Mouse (Mus musculus) MEL (cell line): ENCODE measurements around the gene Rpl3. TPM values are rescaled to one million over a fixed set of nuclear protein-coding genes. Genes with fewer than 3 reads are reported as not detected.
A peak's percentile ranks its signal among the peaks of the same experiment; 100 is the strongest.

Experiments used
- DNase-seq: peaks from one replicate; pipeline ENCODE4 v3.0.0; 2011; ENCODE audit warnings: low read depth, low spot score
- H3K27ac ChIP-seq: 2 replicates; pipeline ENCODE4 v1.5.1; 2012; ENCODE audit warnings: low read depth, mild to moderate bottlenecking, control low read depth, low read length, moderate library complexity; ENCODE audit not compliant: control insufficient read depth
- H3K27me3 ChIP-seq, 2 experiments: fragments of 150-350 bp in 1 of 2; sonication (generic) in 1 of 2; 2 replicates each; pipeline ENCODE4 v1.6.1; 2012; ENCODE audit warnings: low read length in 2 of 2, mild to moderate bottlenecking in 2 of 2, improper control_type of control experiment in 1 of 2, moderate library complexity in 1 of 2; ENCODE audit not compliant: insufficient read depth in 2 of 2, control insufficient read depth in 1 of 2
- H3K36me3 ChIP-seq, 2 experiments: 2 replicates each; pipeline ENCODE4 v1.6.1; 2012 to 2014; ENCODE audit warnings: low read length in 2 of 2, improper control_type of control experiment in 1 of 2, inconsistent platforms in 1 of 2, mild to moderate bottlenecking in 1 of 2; ENCODE audit not compliant: insufficient read depth in 2 of 2, control insufficient read depth in 1 of 2
- H3K4me1 ChIP-seq, 2 experiments: fragments of 150-350 bp in 1 of 2; sonication (generic) in 1 of 2; 2 replicates each; pipeline ENCODE4 v1.6.1; 2012; ENCODE audit warnings: low read length in 2 of 2, improper control_type of control experiment in 1 of 2, mild to moderate bottlenecking in 1 of 2; ENCODE audit not compliant: insufficient read depth in 2 of 2, control insufficient read depth in 1 of 2
- H3K4me3 ChIP-seq, 2 experiments: fragments of 150-350 bp in 1 of 2; sonication (generic) in 1 of 2; 2 replicates each; pipeline ENCODE4 v1.5.1; 2012; ENCODE audit warnings: low read depth in 2 of 2, low read length in 2 of 2, mild to moderate bottlenecking in 2 of 2, moderate library complexity in 2 of 2, control low read depth in 1 of 2, improper control_type of control experiment in 1 of 2; ENCODE audit not compliant: control insufficient read depth in 1 of 2, insufficient read depth in 1 of 2
- H3K79me2 ChIP-seq: 2 replicates; pipeline ENCODE4 v1.6.1; 2012; ENCODE audit warnings: mild to moderate bottlenecking, low read length, moderate library complexity; ENCODE audit not compliant: control insufficient read depth, poor library complexity, insufficient read depth
- H3K9ac ChIP-seq: 2 replicates; pipeline ENCODE4 v1.6.1; 2012; ENCODE audit warnings: low read depth, mild to moderate bottlenecking, control low read depth, low read length, moderate library complexity; ENCODE audit not compliant: control insufficient read depth, poor library complexity, severe bottlenecking
- H3K9me3 ChIP-seq: fragments of 150-350 bp; sonication (generic); replicated peaks from 2 replicates; pipeline ENCODE4 v1.6.1; 2012; ENCODE audit warnings: mild to moderate bottlenecking, low read length, improper control_type of control experiment, moderate library complexity; ENCODE audit not compliant: insufficient read depth
- CHD1 ChIP-seq: IDR thresholded peaks from 2 replicates; pipeline ENCODE4 v1.6.1; 2012; ENCODE audit warnings: low read depth, mild to moderate bottlenecking, inconsistent platforms, low read length, improper control_type of control experiment
- CHD2 ChIP-seq: IDR thresholded peaks from 2 replicates; pipeline ENCODE4 v1.6.1; 2011; ENCODE audit warnings: low read length, improper control_type of control experiment
- ELF1 ChIP-seq: IDR thresholded peaks from 2 replicates; pipeline ENCODE4 v1.6.1; 2014; ENCODE audit warnings: low read depth, mild to moderate bottlenecking, inconsistent platforms, low read length, improper control_type of control experiment, moderate library complexity
- EP300 ChIP-seq, 2 experiments: IDR thresholded peaks; 2 replicates each; pipeline ENCODE4 v1.6.1; 2011; ENCODE audit warnings: improper control_type of control experiment in 2 of 2, low read length in 2 of 2, low read depth in 1 of 2, mild to moderate bottlenecking in 1 of 2
- GABPA ChIP-seq: IDR thresholded peaks from 2 replicates; pipeline ENCODE4 v1.6.1; 2012; ENCODE audit warnings: low read depth, mild to moderate bottlenecking, inconsistent platforms, low read length, improper control_type of control experiment, moderate library complexity
- HCFC1 ChIP-seq: IDR thresholded peaks from 2 replicates; pipeline ENCODE4 v1.6.1; 2012; ENCODE audit warnings: low read depth, mild to moderate bottlenecking, inconsistent platforms, low read length, improper control_type of control experiment, moderate library complexity
- KAT2A ChIP-seq: conservative IDR thresholded peaks from 2 replicates; pipeline ENCODE4 v1.6.1; 2012; ENCODE audit warnings: low read depth, low read length, improper control_type of control experiment, inconsistent platforms
- MAFK ChIP-seq: IDR thresholded peaks from 2 replicates; pipeline ENCODE4 v1.6.1; 2011; ENCODE audit warnings: low read depth, mild to moderate bottlenecking, low read length, improper control_type of control experiment, borderline replicate concordance
- MAX ChIP-seq: IDR thresholded peaks from 2 replicates; pipeline ENCODE4 v1.6.1; 2011; ENCODE audit warnings: low read length, improper control_type of control experiment
- MEF2A ChIP-seq: IDR thresholded peaks from 2 replicates; pipeline ENCODE4 v1.6.1; 2014; ENCODE audit warnings: low read depth, mild to moderate bottlenecking, inconsistent platforms, low read length, improper control_type of control experiment; ENCODE audit not compliant: poor library complexity, insufficient replicate concordance, severe bottlenecking; ENCODE audit errors: extremely low read depth
- MXI1 ChIP-seq: IDR thresholded peaks from 2 replicates; pipeline ENCODE4 v1.6.1; 2011; ENCODE audit warnings: mild to moderate bottlenecking, low read depth, low read length, improper control_type of control experiment
- MYB ChIP-seq: IDR thresholded peaks from 2 replicates; pipeline ENCODE4 v1.6.1; 2011; ENCODE audit warnings: mild to moderate bottlenecking, low read depth, low read length, improper control_type of control experiment
- NRF1 ChIP-seq: IDR thresholded peaks from 2 replicates; pipeline ENCODE4 v1.6.1; 2014; ENCODE audit warnings: low read depth, mild to moderate bottlenecking, inconsistent platforms, low read length, improper control_type of control experiment, moderate library complexity; ENCODE audit not compliant: poor library complexity, insufficient read depth, severe bottlenecking
- POLR2A ChIP-seq, 2 experiments: IDR thresholded peaks; 2 replicates each; pipeline ENCODE4 v1.6.1; 2011 to 2012; ENCODE audit warnings: low read length in 2 of 2, mild to moderate bottlenecking in 2 of 2, control low read depth in 1 of 2, improper control_type of control experiment in 1 of 2, low read depth in 1 of 2, moderate library complexity in 1 of 2; ENCODE audit not compliant: control insufficient read depth in 1 of 2, insufficient read depth in 1 of 2, poor library complexity in 1 of 2
- POLR2AphosphoS5 ChIP-seq: IDR thresholded peaks from 2 replicates; pipeline ENCODE4 v1.6.1; 2012; ENCODE audit warnings: low read depth, borderline replicate concordance, mild to moderate bottlenecking, inconsistent platforms, low read length, moderate library complexity, mixed read lengths
- RAD21 ChIP-seq: IDR thresholded peaks from 2 replicates; pipeline ENCODE4 v1.6.1; 2011; ENCODE audit warnings: mild to moderate bottlenecking, low read depth, low read length, improper control_type of control experiment
- RCOR1 ChIP-seq: IDR thresholded peaks from 2 replicates; pipeline ENCODE4 v1.6.1; 2012; ENCODE audit warnings: low read depth, mild to moderate bottlenecking, inconsistent platforms, low read length, improper control_type of control experiment
- SIN3A ChIP-seq: IDR thresholded peaks from 2 replicates; pipeline ENCODE4 v1.6.1; 2012; ENCODE audit warnings: low read length, improper control_type of control experiment, inconsistent platforms
- SMC3 ChIP-seq: IDR thresholded peaks from 2 replicates; pipeline ENCODE4 v1.6.1; 2011; ENCODE audit warnings: low read depth, low read length, improper control_type of control experiment
- TAL1 ChIP-seq: IDR thresholded peaks from 2 replicates; pipeline ENCODE4 v1.6.1; 2012; ENCODE audit warnings: mild to moderate bottlenecking, inconsistent platforms, low read length, moderate library complexity, mixed read lengths
- TBP ChIP-seq: IDR thresholded peaks from 2 replicates; pipeline ENCODE4 v1.8.0; 2011; ENCODE audit warnings: low read depth, low read length, improper control_type of control experiment
- TCF12 ChIP-seq: IDR thresholded peaks from 2 replicates; pipeline ENCODE4 v1.6.1; 2014; ENCODE audit warnings: low read depth, mild to moderate bottlenecking, inconsistent platforms, low read length, improper control_type of control experiment, moderate library complexity
- UBTF ChIP-seq: IDR thresholded peaks from 2 replicates; pipeline ENCODE4 v1.6.1; 2012; ENCODE audit warnings: low read depth, mild to moderate bottlenecking, inconsistent platforms, low read length, improper control_type of control experiment, moderate library complexity, borderline replicate concordance; ENCODE audit not compliant: insufficient read depth
- USF1 ChIP-seq: IDR thresholded peaks from 2 replicates; pipeline ENCODE4 v1.6.1; 2014; ENCODE audit warnings: low read depth, mild to moderate bottlenecking, inconsistent platforms, low read length, improper control_type of control experiment, moderate library complexity
- USF2 ChIP-seq, 2 experiments: IDR thresholded peaks; 2 replicates each; pipeline ENCODE4 v1.6.1; 2011 to 2012; ENCODE audit warnings: improper control_type of control experiment in 2 of 2, low read length in 2 of 2, borderline replicate concordance in 1 of 2, inconsistent platforms in 1 of 2, low read depth in 1 of 2, mild to moderate bottlenecking in 1 of 2; ENCODE audit not compliant: insufficient read depth in 1 of 2
- ZC3H11A ChIP-seq: IDR thresholded peaks from 2 replicates; pipeline ENCODE4 v1.6.1; 2012; ENCODE audit warnings: low read depth, mild to moderate bottlenecking, inconsistent platforms, low read length, improper control_type of control experiment
- ZKSCAN1 ChIP-seq: IDR thresholded peaks from 2 replicates; pipeline ENCODE4 v1.6.1; 2012; ENCODE audit warnings: low read depth, mild to moderate bottlenecking, inconsistent platforms, low read length, improper control_type of control experiment, moderate library complexity
- ZMIZ1 ChIP-seq: IDR thresholded peaks from 2 replicates; pipeline ENCODE4 v1.6.1; 2012; ENCODE audit warnings: low read depth, mild to moderate bottlenecking, inconsistent platforms, low read length, improper control_type of control experiment, moderate library complexity
- ZNF384 ChIP-seq: IDR thresholded peaks from 2 replicates; pipeline ENCODE4 v1.6.1; 2012; ENCODE audit warnings: low read depth, mild to moderate bottlenecking, inconsistent platforms, low read length, improper control_type of control experiment
- polyA plus RNA-seq, 2 experiments: library from polyadenylated mRNA; stranded (reverse) in 1 of 2; unstranded in 1 of 2; fragments of >175 nt in 1 of 2; fragments of >200 nt in 1 of 2; gene quantifications; 2 replicates each; pipeline versions ENCODE4 v1.2.1 to v1.2.4; 2012; ENCODE audit warnings: low replicate concordance in 2 of 2, low read depth in 1 of 2; ENCODE audit not compliant: insufficient read length in 2 of 2, insufficient read depth in 1 of 2, missing spikeins in 1 of 2
- total RNA-seq: library from RNA; depleted of rRNA; stranded (reverse); fragments of 300-350 nt; gene quantifications from 2 replicates; pipeline ENCODE4 v1.2.3, GENCODE M21; 2012

The Rpl3 gene
- total and polyA plus RNA-seq, 3 experiments = 543 to 1,686 (median 1,096) TPM

- Histone ChIP-seq H3K36me3 (peaks cover 0 to 38% of the 10 kb centered on the region in 2 experiments; a peak in 2 of 4 replicates), H3K27ac (peak overlapping the region; percentile 95)
- no peak for TF ChIP-seq NRF1
Measured at GRCm38 (mm10) chr15:80134450-80134847, 42.8 kb upstream of the Rpl3 start.

GRCm38 (mm10) chr15:80133682-80134449 is 42.2 kb upstream of the Rpl3 start:
- no peaks in the 10 kb centered on the region for H3K27me3 ChIP-seq
- H3K4me1 ChIP-seq = peaks cover 20 to 41% of the 10 kb centered on the region in 2 experiments
- DNase-seq = peak; percentile 81
- no peaks in the 10 kb centered on the region for H3K9me3 ChIP-seq
- peak overlapping the region; percentile 99 for H3K9ac ChIP-seq
- H3K36me3 ChIP-seq = peaks cover 0 to 38% of the 10 kb centered on the region in 2 experiments; a peak in 2 of 4 replicates
- H3K79me2 ChIP-seq = peaks cover 46% of the 10 kb centered on the region
- H3K4me3 ChIP-seq = peak overlapping the region; percentile 69 to 76
- peak overlapping the region; percentile 95 for H3K27ac ChIP-seq
- TF ChIP-seq RAD21 (no peak), TCF12 (no peak), SIN3A (no peak), ELF1 (0 out of 2 replicates have a peak, but pooled peaks have one; percentile 27), KAT2A (no peak), ZNF384 (no peak), EP300 (IDR thresholded peaks at IDR 0.05; ENCODE audit: low read depth in 1 of 2, low read length in 2 of 2) (no peak), HCFC1 (peak; percentile 30; the same call in 1 of the 2 replicates), MYB (no peak), CHD2 (no peak), GABPA (no peak), USF2 (IDR thresholded peaks at IDR 0.05; ENCODE audit: borderline replicate concordance in 1 of 2, insufficient read depth in 1 of 2, low read depth in 1 of 2, low read length in 2 of 2) (no peak), USF1 (no peak), POLR2AphosphoS5 (no peak), TBP (no peak), ZMIZ1 (no peak), SMC3 (no peak), ZC3H11A (no peak), TAL1 (0 out of 2 replicates have a peak, but pooled peaks have one; percentile 4), ZKSCAN1 (no peak), UBTF (no peak), MAFK (no peak), RCOR1 (no peak), MEF2A (no peak), POLR2A (IDR thresholded peaks at IDR 0.05; ENCODE audit: control insufficient read depth in 1 of 2, insufficient read depth in 1 of 2, low read depth in 1 of 2, low read length in 2 of 2, poor library complexity in 1 of 2) (peak in 1 of 2 experiments; percentile 32; a peak in 2 of 4 replicates), CHD1 (peak; percentile 90), MAX (no peak), MXI1 (no peak; the same call in 1 of the 2 replicates)

More at GRCm38 (mm10) chr15:80134450-80134847, 42.8 kb upstream of the Rpl3 start:
- Histone ChIP-seq H3K4me1 (peaks cover 20 to 39% of the 10 kb centered on the region in 2 experiments), H3K27me3 (no peaks in the 10 kb centered on the region), H3K4me3 (peak overlapping the region; percentile 69 to 76), H3K79me2 (peaks cover 50% of the 10 kb centered on the region), H3K9ac (peak overlapping the region; percentile 99), H3K9me3 (no peaks in the 10 kb centered on the region)
- no peak for DNase-seq
